Comparison of ENCODE assay signal across 10 mouse cellular contexts in genomic region chr2:38712076-38712768, GRCm38 (mm10). TPM values are rescaled to one million over a fixed set of nuclear protein-coding genes. Genes with fewer than 3 reads are reported as not detected.
A peak's percentile ranks its signal among the peaks of the same experiment; 100 is the strongest.
DNase-seq lines count a peak whose midpoint lies in the region; ATAC-seq and TF ChIP-seq lines count a peak whose summit lies in the region.
"Had no signal": no experiment of that assay in that cellular context is flagged by ENCODE, and none has a peak within 500 bp of the region (broad histone marks: within the 10 kb centered on the region; RNA-seq: fewer than 3 reads in every experiment).

No protein-coding gene starts in this region.

- intact Hi-C loops in heart, postnatal 14 days (cut with DNase I) = no loop called here
- intact Hi-C loops in left cerebral cortex, postnatal 36 days (cut with DNase I) = no loop called here

- H3K4me1 ChIP-seq in heart, postnatal 0 days (ENCODE audit: control insufficient read depth, insufficient read depth) = no peaks in the 10 kb centered on the region
- peaks cover 24% of the 10 kb centered on the region for H3K4me1 ChIP-seq in embryonic facial prominence, embryonic 13.5 days
- peaks cover 26% of the 10 kb centered on the region for H3K4me1 ChIP-seq in intestine, embryonic 15.5 days (replicated peaks)

- 11% methylated on average over 42 of the region's 58 CpGs for WGBS in heart, postnatal 0 days
- WGBS in embryonic facial prominence, embryonic 13.5 days = 3% methylated on average over 58 of the region's 58 CpGs
- WGBS in intestine, embryonic 15.5 days = 6% methylated on average over 58 of the region's 58 CpGs

- H3K9me3 ChIP-seq in heart, postnatal 0 days (replicated peaks; ENCODE audit: control insufficient read depth, low read length) = no peaks in the 10 kb centered on the region
- H3K9me3 ChIP-seq in embryonic facial prominence, embryonic 13.5 days = no peaks in the 10 kb centered on the region
- no peaks in the 10 kb centered on the region for H3K9me3 ChIP-seq in intestine, embryonic 15.5 days

- H3K4me3 ChIP-seq in heart, postnatal 0 days (ENCODE audit: low read depth, low read length) = peak overlapping the region; percentile 38
- H3K4me3 ChIP-seq in embryonic facial prominence, embryonic 13.5 days = peak overlapping the region; percentile 40
- H3K4me3 ChIP-seq in intestine, embryonic 15.5 days (replicated peaks) = peak overlapping the region; percentile 31

- H3K27me3 ChIP-seq in heart, postnatal 0 days (ENCODE audit: control insufficient read depth, insufficient read depth, low read length) = peaks cover 73% of the 10 kb centered on the region
- peaks cover 76% of the 10 kb centered on the region for H3K27me3 ChIP-seq in embryonic facial prominence, embryonic 13.5 days
- H3K27me3 ChIP-seq in intestine, embryonic 15.5 days (replicated peaks) = peaks cover 68% of the 10 kb centered on the region

- ATAC-seq in heart, postnatal 0 days (ENCODE audit: insufficient read depth, low read depth) = no peak
- peak; percentile 13; the same call in 1 of the 2 replicates for ATAC-seq in embryonic facial prominence, embryonic 13.5 days (ENCODE audit: insufficient number of reproducible peaks, insufficient read depth, low FRiP score, low TSS enrichment, low read depth)
- ATAC-seq in intestine, embryonic 15.5 days = no peak; the same call in 1 of the 2 replicates
- ATAC-seq in frontal cortex, adult (ENCODE audit: low TSS enrichment) = no peak

- no peak for TF ChIP-seq EP300 in heart, postnatal 0 days (IDR thresholded peaks at IDR 0.05; ENCODE audit: low read depth)

- TF ChIP-seq CTCF in heart, postnatal 0 days (IDR thresholded peaks at IDR 0.05; ENCODE audit: low read depth) = no peak

- no peak overlapping the region for H3K27ac ChIP-seq in heart, postnatal 0 days (ENCODE audit: low read depth)
- H3K27ac ChIP-seq in embryonic facial prominence, embryonic 13.5 days = no peak overlapping the region
- no peak overlapping the region for H3K27ac ChIP-seq in intestine, embryonic 15.5 days
- H3K27ac ChIP-seq: macrophage had no signal

- peak overlapping the region; percentile 50 for H3K4me2 ChIP-seq in heart, postnatal 0 days (ENCODE audit: low read depth, low read length)
- H3K4me2 ChIP-seq in embryonic facial prominence, embryonic 13.5 days = peak overlapping the region; percentile 59
- H3K4me2 ChIP-seq in intestine, embryonic 15.5 days (replicated peaks) = peak overlapping the region; percentile 65

- no peak overlapping the region for H3K9ac ChIP-seq in heart, postnatal 0 days (replicated peaks; ENCODE audit: low read depth, low read length)
- H3K9ac ChIP-seq in embryonic facial prominence, embryonic 13.5 days = 0 out of 2 replicates have a peak overlapping the region, but pooled peaks have one; percentile 40
- H3K9ac ChIP-seq in intestine, embryonic 15.5 days = no peak overlapping the region

- H3K36me3 ChIP-seq in heart, postnatal 0 days (replicated peaks; ENCODE audit: control insufficient read depth, insufficient read depth, low read length) = no peaks in the 10 kb centered on the region
- no peaks in the 10 kb centered on the region for H3K36me3 ChIP-seq in embryonic facial prominence, embryonic 13.5 days
- no peaks in the 10 kb centered on the region for H3K36me3 ChIP-seq in intestine, embryonic 15.5 days

- no peak for DNase-seq in heart, postnatal 0 days (ENCODE audit: low spot score)
- DNase-seq in heart, postnatal 14 days = no peak
- DNase-seq in neural tube, embryonic 10.5 days (ENCODE audit: extremely low spot score, low spot score) = peak; percentile 49
- DNase-seq in left cerebral cortex, postnatal 36 days (ENCODE audit: low spot score in 2 of 2) = no peak
- no peak for DNase-seq in spleen, postnatal 36 days (ENCODE audit: low spot score in 2 of 2)
- DNase-seq: thymus, adult 2 months had no signal

RNA-seq across cellular contexts. Expression of gene Nr5a1, which starts 2.1 kb away (rescaled TPM):
- not detected in 2 replicates for total RNA-seq in heart, postnatal 0 days (2014; rRNA removed; ENCODE audit: low replicate concordance)
- not detected in 2 replicates for polyA plus RNA-seq in heart, postnatal 0 days (2015; fragmentation: Nextera tagmentation; extraction: Ambion mirVana)
- total RNA-seq in heart, postnatal 14 days (2021) = under 1 TPM in 1 of 2 experiments, not detected in 1; 0.07 TPM
- polyA plus RNA-seq in embryonic facial prominence, embryonic 13.5 days (2015; fragmentation: Nextera tagmentation; extraction: Ambion mirVana) = 0.07 and 0.11 TPM in 2 replicates
- polyA plus RNA-seq in intestine, embryonic 15.5 days (2015; fragmentation: Nextera tagmentation; extraction: Ambion mirVana) = 0.05 and 1.1 TPM in 2 replicates
- under 1 TPM in 1 of 2 experiments, not detected in 1; 0.25 TPM for total RNA-seq in left cerebral cortex, postnatal 36 days (2021)
- polyA plus RNA-seq: macrophage had no signal
